Mouse (Mus musculus) neural tube, embryonic 13.5 days (tissue): Measurements from ENCODE around the gene Crb3. TPM values are rescaled to one million over a fixed set of nuclear protein-coding genes. Genes with fewer than 3 reads are reported as not detected.
"Not testable (repeated sequence)": the region's sequence is repeated elsewhere in the genome, so short reads cannot be mapped to it uniquely, and the experiment has no call there.

Experiments used
- ATAC-seq: fragments of 200-750 bp; cut with Nextera tagmentation; 2 replicates; pipeline ENCODE4 v1.8.0; 2017; ENCODE audit warnings: low read depth, mild to moderate bottlenecking, moderate TSS enrichment, moderate library complexity
- H3K27ac ChIP-seq: fragments of 300-500 bp; sonication (generic); replicated peaks from 2 replicates; pipeline ENCODE4 v1.5.1; 2015; ENCODE audit warnings: moderate library complexity, mild to moderate bottlenecking, inconsistent platforms
- H3K27me3 ChIP-seq: fragments of 300-500 bp; sonication (generic); 2 replicates; pipeline ENCODE4 v1.6.1; 2015; ENCODE audit warnings: mild to moderate bottlenecking, inconsistent platforms
- H3K36me3 ChIP-seq: fragments of 300-500 bp; sonication (generic); 2 replicates; pipeline ENCODE4 v1.6.1; 2015; ENCODE audit warnings: mild to moderate bottlenecking, inconsistent platforms
- H3K4me1 ChIP-seq: fragments of 300-500 bp; sonication (generic); replicated peaks from 2 replicates; pipeline ENCODE4 v1.6.1; 2015; ENCODE audit warnings: inconsistent platforms
- H3K4me2 ChIP-seq: fragments of 300-500 bp; sonication (generic); 2 replicates; pipeline ENCODE4 v1.6.1; 2015; ENCODE audit warnings: inconsistent platforms, mild to moderate bottlenecking, moderate library complexity
- H3K4me3 ChIP-seq: fragments of 300-500 bp; sonication (generic); 2 replicates; pipeline ENCODE4 v1.5.1; 2015; ENCODE audit warnings: mild to moderate bottlenecking, inconsistent platforms
- H3K9ac ChIP-seq: fragments of 300-500 bp; sonication (generic); 2 replicates; pipeline ENCODE4 v1.6.1; 2015; ENCODE audit warnings: moderate library complexity, mild to moderate bottlenecking, inconsistent platforms
- H3K9me3 ChIP-seq: fragments of 300-500 bp; sonication (generic); 2 replicates; pipeline ENCODE4 v1.6.1; 2016; ENCODE audit warnings: inconsistent platforms
- WGBS: fragments of 180-500 bp; shearing (Covaris S2); methylation state at CpG from one replicate; pipeline ENCODE4 v1.1.7; 2015; 5-methylcytosine and 5-hydroxymethylcytosine counted together
- polyA plus RNA-seq: library from polyadenylated mRNA; unstranded; fragments of >200 nt; fragmentation: Nextera tagmentation; extraction: Ambion mirVana; gene quantifications from 2 replicates; pipeline ENCODE4 v1.2.1, GENCODE M21; 2015

The Crb3 gene
- polyA plus RNA-seq, 1 experiment from 2014 or later, result 0.92 TPM

GRCm38 (mm10) chr17:57038978-57039377, 19.9 kb upstream of the Crb3 start:
- ATAC-seq, result no peak
- peaks cover 22% of the 10 kb centered on the region for H3K27me3 ChIP-seq
- H3K9me3 ChIP-seq, result no peaks in the 10 kb centered on the region
- no peaks in the 10 kb centered on the region for H3K36me3 ChIP-seq
- H3K27ac ChIP-seq, result no peak overlapping the region
- H3K9ac ChIP-seq, result no peak overlapping the region
- 42% methylated on average over 8 of the region's 8 CpGs for WGBS
- H3K4me1 ChIP-seq, result no peaks in the 10 kb centered on the region
- H3K4me2 ChIP-seq, result no peak overlapping the region
- no peak overlapping the region for H3K4me3 ChIP-seq

- Histone ChIP-seq H3K4me2 (no peak within 1 kb of the TSS), H3K9ac (no peak within 1 kb of the TSS), H3K27ac (no peak within 1 kb of the TSS), H3K27me3 (peaks cover 22% of the 10 kb centered on the region), H3K36me3 (peaks cover 19% of the 10 kb centered on the region), H3K9me3 (no peaks in the 10 kb centered on the region), H3K4me3 (no peak within 1 kb of the TSS), H3K4me1 (no peaks in the 10 kb centered on the region)
- 75% methylated on average over 8 of the region's 8 CpGs for WGBS
- no peak for ATAC-seq
Observed at GRCm38 (mm10) chr17:57041554-57041953, 17.4 kb upstream of the Crb3 start, which contains the start of gene Slc25a41. Gene Slc25a41 (minus strand): TSS chr17:57041654.

- H3K9ac ChIP-seq, result no peak overlapping the region
- no peaks in the 10 kb centered on the region for H3K9me3 ChIP-seq
- peaks cover 64% of the 10 kb centered on the region for H3K36me3 ChIP-seq
- H3K4me2 ChIP-seq, result no peak overlapping the region
- no peak overlapping the region for H3K27ac ChIP-seq
- H3K27me3 ChIP-seq, result no peaks in the 10 kb centered on the region
- WGBS, result 39% methylated on average over 5 of the region's 5 CpGs
- ATAC-seq, result 0 out of 2 replicates have a peak, but pooled peaks have one; percentile 14
- no peaks in the 10 kb centered on the region for H3K4me1 ChIP-seq
- no peak overlapping the region for H3K4me3 ChIP-seq
Observed at GRCm38 (mm10) chr17:57047406-57047805, 11.5 kb upstream of the Crb3 start.

- 93% methylated on average over 3 of the region's 3 CpGs for WGBS
Observed at GRCm38 (mm10) chr17:57048816-57049215, 10.1 kb upstream of the Crb3 start.

GRCm38 (mm10) chr17:57051679-57052078, 7.2 kb upstream of the Crb3 start:
- not testable (repeated sequence) for H3K9ac ChIP-seq, H3K27ac ChIP-seq, H3K9me3 ChIP-seq, H3K27me3 ChIP-seq, H3K4me3 ChIP-seq, H3K4me1 ChIP-seq, H3K4me2 ChIP-seq, ATAC-seq
- 87% methylated on average over 4 of the region's 4 CpGs for WGBS
- peaks cover 84% of the 10 kb centered on the region for H3K36me3 ChIP-seq

More at GRCm38 (mm10) chr17:57048816-57049215, 10.1 kb upstream of the Crb3 start:
- peaks cover 78% of the 10 kb centered on the region for H3K36me3 ChIP-seq
- no peak for ATAC-seq
- no peak overlapping the region for H3K4me3 ChIP-seq
- H3K4me2 ChIP-seq, result no peak overlapping the region
- no peak overlapping the region for H3K27ac ChIP-seq
- no peaks in the 10 kb centered on the region for H3K4me1 ChIP-seq
- H3K9me3 ChIP-seq, result no peaks in the 10 kb centered on the region
- H3K27me3 ChIP-seq, result no peaks in the 10 kb centered on the region
- no peak overlapping the region for H3K9ac ChIP-seq

GRCm38 (mm10) chr17:57056246-57056645, 2.7 kb upstream of the Crb3 start:
- no peak for ATAC-seq
- H3K9ac ChIP-seq, result no peak overlapping the region
- WGBS, result 91% methylated on average over 3 of the region's 3 CpGs
- H3K9me3 ChIP-seq, result no peaks in the 10 kb centered on the region
- H3K27me3 ChIP-seq, result peaks cover 4% of the 10 kb centered on the region
- peaks cover 22% of the 10 kb centered on the region for H3K4me1 ChIP-seq
- no peak overlapping the region for H3K27ac ChIP-seq
- H3K36me3 ChIP-seq, result peaks cover 52% of the 10 kb centered on the region
- no peak overlapping the region for H3K4me3 ChIP-seq
- H3K4me2 ChIP-seq, result no peak overlapping the region

GRCm38 (mm10) chr17:57059486-57059977, 627 bp downstream of the Crb3 start, which contains the start of gene Slc25a23:
Gene Slc25a23 (minus strand): TSS chr17:57059863.
- ATAC-seq, result peak; percentile 87
- Histone ChIP-seq H3K4me3 (peak within 1 kb of the TSS; percentile 82), H3K9me3 (no peaks in the 10 kb centered on the region), H3K27me3 (peaks cover 35% of the 10 kb centered on the region), H3K4me1 (peaks cover 33% of the 10 kb centered on the region), H3K27ac (peak within 1 kb of the TSS; percentile 90), H3K4me2 (peak within 1 kb of the TSS; percentile 56), H3K36me3 (peaks cover 21% of the 10 kb centered on the region), H3K9ac (peak within 1 kb of the TSS; percentile 87)
- WGBS, result under 1% methylated on average over 37 of the region's 45 CpGs

- Histone ChIP-seq H3K36me3 (peaks cover 14% of the 10 kb centered on the region), H3K4me1 (peaks cover 35% of the 10 kb centered on the region), H3K27me3 (peaks cover 43% of the 10 kb centered on the region), H3K9ac (peak overlapping the region; percentile 87), H3K9me3 (no peaks in the 10 kb centered on the region), H3K4me2 (peak overlapping the region; percentile 56), H3K4me3 (peak overlapping the region; percentile 82), H3K27ac (peak overlapping the region; percentile 90)
- under 1% methylated on average over 44 of the region's 44 CpGs for WGBS
- ATAC-seq, result peak; percentile 91
Observed at GRCm38 (mm10) chr17:57060231-57060801, 1.4 kb downstream of the Crb3 start.

- no peak for ATAC-seq
- Histone ChIP-seq H3K36me3 (peaks cover 6% of the 10 kb centered on the region), H3K4me3 (peak overlapping the region; percentile 82), H3K27ac (no peak overlapping the region), H3K9me3 (no peaks in the 10 kb centered on the region), H3K4me1 (peaks cover 37% of the 10 kb centered on the region), H3K27me3 (peaks cover 47% of the 10 kb centered on the region), H3K4me2 (peak overlapping the region; percentile 56), H3K9ac (peak overlapping the region; percentile 87; the same call in 1 of the 2 replicates)
- 35% methylated on average over 10 of the region's 10 CpGs for WGBS
Observed at GRCm38 (mm10) chr17:57061069-57061468, 2.2 kb downstream of the Crb3 start.

GRCm38 (mm10) chr17:57062011-57062521, 3.2 kb downstream of the Crb3 start:
- ATAC-seq, result no peak
- Histone ChIP-seq H3K4me3 (peak overlapping the region; percentile 27), H3K9ac (0 out of 2 replicates have a peak overlapping the region, but pooled peaks have one; percentile 22), H3K36me3 (no peaks in the 10 kb centered on the region), H3K4me2 (peak overlapping the region; percentile 50), H3K4me1 (peaks cover 37% of the 10 kb centered on the region), H3K27ac (no peak overlapping the region), H3K27me3 (peaks cover 49% of the 10 kb centered on the region), H3K9me3 (no peaks in the 10 kb centered on the region)
- WGBS, result 2% methylated on average over 38 of the region's 39 CpGs

- Histone ChIP-seq H3K36me3 (no peaks in the 10 kb centered on the region), H3K4me1 (peaks cover 37% of the 10 kb centered on the region), H3K9me3 (no peaks in the 10 kb centered on the region), H3K9ac (0 out of 2 replicates have a peak overlapping the region, but pooled peaks have one; percentile 22), H3K27ac (no peak overlapping the region), H3K4me3 (peak overlapping the region; percentile 27; the same call in 1 of the 2 replicates), H3K27me3 (peaks cover 49% of the 10 kb centered on the region), H3K4me2 (peak overlapping the region; percentile 50)
- ATAC-seq, result no peak
- WGBS, result 0% methylated on average over 22 of the region's 22 CpGs
Observed at GRCm38 (mm10) chr17:57062548-57062947, 3.6 kb downstream of the Crb3 start.

GRCm38 (mm10) chr17:57063031-57063430, 4.1 kb downstream of the Crb3 start:
- peaks cover 36% of the 10 kb centered on the region for H3K4me1 ChIP-seq
- 11% methylated on average over 8 of the region's 8 CpGs for WGBS
- no peak overlapping the region for H3K27ac ChIP-seq
- no peak for ATAC-seq
- H3K9me3 ChIP-seq, result no peaks in the 10 kb centered on the region
- no peak overlapping the region for H3K9ac ChIP-seq
- no peak overlapping the region for H3K4me2 ChIP-seq
- H3K27me3 ChIP-seq, result peaks cover 49% of the 10 kb centered on the region
- H3K4me3 ChIP-seq, result no peak overlapping the region
- H3K36me3 ChIP-seq, result no peaks in the 10 kb centered on the region
